Comparison of ENCODE assay signal across 8 mouse cellular contexts in genomic region chr5:138279585-138280424, GRCm38 (mm10). TPM values are rescaled to one million over a fixed set of nuclear protein-coding genes. Genes with fewer than 3 reads are reported as not detected.
DNase-seq lines count a peak whose midpoint lies in the region; ATAC-seq and TF ChIP-seq lines count a peak whose summit lies in the region.

TSS of gene Gm43720 (minus strand) at chr5:138279958.
TSS of gene Gpc2 (minus strand) at chr5:138280005.
TSS of gene Stag3 (plus strand) at chr5:138280240.

- DNase-seq in brain, adult 2 months (ENCODE audit: low read depth, low spot score), result peak; percentile 92
- DNase-seq in heart, adult 11 months, result peak; percentile 99
- peak; percentile 77 for DNase-seq in skeletal muscle tissue, adult 2 months (ENCODE audit: low read depth, low spot score)
- no peak for DNase-seq in MN1 (ENCODE audit: low spot score)

- peak within 1 kb of the TSS; percentile 86 for H3K9ac ChIP-seq in embryonic facial prominence, embryonic 13.5 days
- H3K9ac ChIP-seq in intestine, postnatal 0 days (ENCODE audit: low read depth, low read length), result peak within 1 kb of the TSS; percentile 22; the same call in 1 of the 2 replicates
- peak within 1 kb of the TSS; percentile 81 for H3K9ac ChIP-seq in limb, embryonic 12.5 days (replicated peaks)
- H3K9ac ChIP-seq in midbrain, embryonic 13.5 days (replicated peaks), result peak within 1 kb of the TSS; percentile 94

- no peaks in the 10 kb centered on the region; the same call in 1 of the 2 replicates for H3K27me3 ChIP-seq in embryonic facial prominence, embryonic 13.5 days
- no peaks in the 10 kb centered on the region for H3K27me3 ChIP-seq in intestine, postnatal 0 days (replicated peaks; ENCODE audit: control insufficient read depth, insufficient read depth, low read length)
- 0 out of 2 replicates have a peak, but pooled peaks cover 4% of the 10 kb centered on the region for H3K27me3 ChIP-seq in limb, embryonic 12.5 days
- H3K27me3 ChIP-seq in midbrain, embryonic 13.5 days, result peaks cover 8% of the 10 kb centered on the region

- peak within 1 kb of the TSS; percentile 84 for H3K4me2 ChIP-seq in embryonic facial prominence, embryonic 13.5 days
- peak within 1 kb of the TSS; percentile 88 for H3K4me2 ChIP-seq in intestine, postnatal 0 days (replicated peaks; ENCODE audit: low read depth)
- H3K4me2 ChIP-seq in limb, embryonic 12.5 days, result peak within 1 kb of the TSS; percentile 93
- H3K4me2 ChIP-seq in midbrain, embryonic 13.5 days (replicated peaks), result peak within 1 kb of the TSS; percentile 96

- H3K4me1 ChIP-seq in embryonic facial prominence, embryonic 13.5 days, result peaks cover 47% of the 10 kb centered on the region
- no peaks in the 10 kb centered on the region for H3K4me1 ChIP-seq in intestine, postnatal 0 days (replicated peaks; ENCODE audit: control insufficient read depth, insufficient read depth, low read length)
- peaks cover 42% of the 10 kb centered on the region for H3K4me1 ChIP-seq in limb, embryonic 12.5 days (replicated peaks)
- H3K4me1 ChIP-seq in midbrain, embryonic 13.5 days (replicated peaks), result peaks cover 43% of the 10 kb centered on the region

- peaks cover 8% of the 10 kb centered on the region for H3K9me3 ChIP-seq in embryonic facial prominence, embryonic 13.5 days
- H3K9me3 ChIP-seq in intestine, postnatal 0 days (ENCODE audit: control insufficient read depth), result no peaks in the 10 kb centered on the region
- H3K9me3 ChIP-seq in limb, embryonic 12.5 days, result peaks cover 8% of the 10 kb centered on the region
- peaks cover 4% of the 10 kb centered on the region; the same call in 1 of the 2 replicates for H3K9me3 ChIP-seq in midbrain, embryonic 13.5 days

- peaks cover 32% of the 10 kb centered on the region for H3K36me3 ChIP-seq in embryonic facial prominence, embryonic 13.5 days
- no peaks in the 10 kb centered on the region for H3K36me3 ChIP-seq in intestine, postnatal 0 days (ENCODE audit: control insufficient read depth, insufficient read depth)
- peaks cover 35% of the 10 kb centered on the region for H3K36me3 ChIP-seq in limb, embryonic 12.5 days
- peaks cover 31% of the 10 kb centered on the region for H3K36me3 ChIP-seq in midbrain, embryonic 13.5 days

- WGBS in embryonic facial prominence, embryonic 13.5 days, result under 1% methylated on average over 56 of the region's 56 CpGs
- under 1% methylated on average over 56 of the region's 56 CpGs for WGBS in intestine, postnatal 0 days
- under 1% methylated on average over 56 of the region's 56 CpGs for WGBS in limb, embryonic 12.5 days
- WGBS in midbrain, embryonic 13.5 days, result under 1% methylated on average over 56 of the region's 56 CpGs

- ATAC-seq in embryonic facial prominence, embryonic 13.5 days (ENCODE audit: insufficient number of reproducible peaks, insufficient read depth, low FRiP score, low TSS enrichment, low read depth), result peak; percentile 98
- peak; percentile 97 for ATAC-seq in intestine, postnatal 0 days
- peak; percentile 99 for ATAC-seq in limb, embryonic 12.5 days (ENCODE audit: insufficient number of reproducible peaks, insufficient read depth, low FRiP score, low TSS enrichment, low read depth)
- ATAC-seq in midbrain, embryonic 13.5 days, result peak; percentile 99

- no peak for TF ChIP-seq CTCF in intestine, postnatal 0 days (IDR thresholded peaks at IDR 0.05; ENCODE audit: low read depth)

- H3K27ac ChIP-seq in embryonic facial prominence, embryonic 13.5 days, result peak within 1 kb of the TSS; percentile 73
- H3K27ac ChIP-seq in intestine, postnatal 0 days (ENCODE audit: low read depth, low read length), result no peak within 1 kb of the TSS
- H3K27ac ChIP-seq in limb, embryonic 12.5 days, result peak within 1 kb of the TSS; percentile 76
- H3K27ac ChIP-seq in midbrain, embryonic 13.5 days, result peak within 1 kb of the TSS; percentile 81

- peak within 1 kb of the TSS; percentile 82 for H3K4me3 ChIP-seq in embryonic facial prominence, embryonic 13.5 days
- H3K4me3 ChIP-seq in intestine, postnatal 0 days (ENCODE audit: low read depth, low read length), result peak within 1 kb of the TSS; percentile 53
- peak within 1 kb of the TSS; percentile 74 for H3K4me3 ChIP-seq in limb, embryonic 12.5 days (replicated peaks)
- peak within 1 kb of the TSS; percentile 85 for H3K4me3 ChIP-seq in midbrain, embryonic 13.5 days (replicated peaks)

RNA-seq across cellular contexts. Expression of gene Gm43720, which starts in this region (rescaled TPM):
- polyA plus RNA-seq in embryonic facial prominence, embryonic 13.5 days (2015; fragmentation: Nextera tagmentation; extraction: Ambion mirVana), result 0.23 and 0.24 TPM in 2 replicates
- polyA plus RNA-seq in intestine, postnatal 0 days (2015; fragmentation: Nextera tagmentation; extraction: Ambion mirVana), result 0.07 TPM in 2 replicates
- polyA plus RNA-seq in limb, embryonic 12.5 days (2016; fragmentation: Nextera tagmentation; extraction: Ambion mirVana), result 0.12 and 0.25 TPM in 2 replicates
- polyA plus RNA-seq in midbrain, embryonic 13.5 days (2015; fragmentation: Nextera tagmentation; extraction: Ambion mirVana), result 0.10 and 0.19 TPM in 2 replicates

RNA-seq across cellular contexts. Expression of gene Gpc2, which starts in this region (rescaled TPM):
- 47.6 and 49.1 TPM in 2 replicates for polyA plus RNA-seq in embryonic facial prominence, embryonic 13.5 days (2015; fragmentation: Nextera tagmentation; extraction: Ambion mirVana)
- 1.4 TPM in 2 replicates for polyA plus RNA-seq in intestine, postnatal 0 days (2015; fragmentation: Nextera tagmentation; extraction: Ambion mirVana)
- polyA plus RNA-seq in limb, embryonic 12.5 days (2016; fragmentation: Nextera tagmentation; extraction: Ambion mirVana), result 62.5 and 62.8 TPM in 2 replicates
- polyA plus RNA-seq in midbrain, embryonic 13.5 days (2015; fragmentation: Nextera tagmentation; extraction: Ambion mirVana), result 236 and 248 TPM in 2 replicates

RNA-seq across cellular contexts. Expression of gene Stag3, which starts in this region (rescaled TPM):
- 6.2 and 6.9 TPM in 2 replicates for polyA plus RNA-seq in embryonic facial prominence, embryonic 13.5 days (2015; fragmentation: Nextera tagmentation; extraction: Ambion mirVana)
- polyA plus RNA-seq in intestine, postnatal 0 days (2015; fragmentation: Nextera tagmentation; extraction: Ambion mirVana), result 6.3 and 7.5 TPM in 2 replicates
- 8.2 and 9.2 TPM in 2 replicates for polyA plus RNA-seq in limb, embryonic 12.5 days (2016; fragmentation: Nextera tagmentation; extraction: Ambion mirVana)
- 4.8 and 5.4 TPM in 2 replicates for polyA plus RNA-seq in midbrain, embryonic 13.5 days (2015; fragmentation: Nextera tagmentation; extraction: Ambion mirVana)

Comparison
In these comparisons a context has a peak if more than half of its experiments do, and no peak if none do; other contexts are left out.
1. RNA of gene Gpc2 (polyA plus RNA-seq): 236 to 248 TPM in midbrain, embryonic 13.5 days, 62.5 to 62.8 TPM in limb, embryonic 12.5 days and 47.6 to 49.1 TPM in embryonic facial prominence, embryonic 13.5 days; 1.4 TPM in intestine, postnatal 0 days; every median in the first group is over 10 times any median in the second.
2. H3K9ac ChIP-seq: peak in every context shown above with its lines; median percentile 94 in midbrain, embryonic 13.5 days; 86 in embryonic facial prominence, embryonic 13.5 days; 81 in limb, embryonic 12.5 days; 22 in intestine, postnatal 0 days.
3. Peak in every context shown above with its lines, with median percentiles within 50 percentile points of each other: ATAC-seq, H3K4me2 ChIP-seq and H3K4me3 ChIP-seq.